Mouse (Mus musculus) thymus, postnatal 36 days (tissue): ENCODE measurements around the gene Emc10.

Source experiments
- DNase-seq, 2 experiments: peaks; one replicate each; pipeline ENCODE4 v3.0.0; 2022; ENCODE audit warnings: mixed read lengths in 2 of 2

Gene Emc10

DNA sequence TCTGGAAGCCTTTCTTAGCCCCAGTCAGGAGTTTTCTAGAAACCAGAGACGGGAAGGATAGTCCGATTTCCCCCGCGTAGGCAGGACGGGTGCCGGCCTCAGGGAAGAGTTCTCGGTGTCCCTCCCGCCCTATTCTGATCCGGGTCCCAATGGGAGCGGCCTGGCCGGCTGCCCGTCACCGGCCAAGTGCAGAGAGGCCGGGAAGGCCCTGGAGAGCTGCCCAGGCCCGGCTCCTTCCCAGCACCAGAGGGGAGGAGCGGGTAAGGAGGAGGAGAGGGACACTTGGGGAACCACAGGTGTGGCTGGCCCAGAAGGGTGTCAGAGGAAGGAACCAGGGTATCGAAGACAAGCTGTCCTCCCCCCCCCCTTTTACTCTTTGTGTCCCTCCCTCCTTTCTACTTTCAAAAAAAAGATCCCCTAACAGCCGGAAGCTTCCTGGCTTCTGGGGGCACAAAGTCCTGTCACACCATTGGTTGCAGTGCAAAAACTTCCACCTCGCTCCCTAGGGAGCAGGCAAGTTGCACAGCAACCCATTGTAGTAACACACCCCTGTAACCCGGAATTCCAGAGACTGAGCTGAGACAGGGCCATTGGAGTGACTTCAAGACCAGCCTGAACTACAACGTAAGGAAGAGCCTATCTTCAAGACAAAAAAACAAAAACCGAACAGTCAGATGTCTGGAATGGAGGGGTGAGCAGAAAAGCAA is 28.9 kb upstream of the Emc10 start:
- DNase-seq: no peak

DNA sequence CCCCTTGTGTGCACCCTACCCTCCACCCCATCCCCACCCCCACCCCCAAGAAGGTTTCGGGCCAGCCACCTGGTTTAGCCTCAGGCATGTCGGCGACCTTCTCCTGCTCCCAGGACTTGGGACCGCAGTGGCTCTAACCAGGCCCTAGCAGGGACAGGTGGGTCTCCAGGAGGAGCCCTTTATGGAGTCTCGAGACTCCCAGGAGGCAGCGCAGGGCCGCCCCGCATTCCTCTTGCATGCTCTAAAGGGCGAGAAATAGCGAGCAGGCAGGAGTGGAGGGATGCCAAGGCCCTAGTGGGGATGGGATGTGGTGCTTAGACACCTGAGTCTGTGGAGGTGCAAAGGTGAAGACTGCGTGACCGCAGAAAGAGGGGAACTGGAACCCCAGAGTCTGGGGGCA is 28.2 kb upstream of the Emc10 start, which contains the start of gene Mybpc2:
TSS of gene Mybpc2 (minus strand) at position 155 of the 400 bp plus-strand sequence.
- no peak for DNase-seq

DNA sequence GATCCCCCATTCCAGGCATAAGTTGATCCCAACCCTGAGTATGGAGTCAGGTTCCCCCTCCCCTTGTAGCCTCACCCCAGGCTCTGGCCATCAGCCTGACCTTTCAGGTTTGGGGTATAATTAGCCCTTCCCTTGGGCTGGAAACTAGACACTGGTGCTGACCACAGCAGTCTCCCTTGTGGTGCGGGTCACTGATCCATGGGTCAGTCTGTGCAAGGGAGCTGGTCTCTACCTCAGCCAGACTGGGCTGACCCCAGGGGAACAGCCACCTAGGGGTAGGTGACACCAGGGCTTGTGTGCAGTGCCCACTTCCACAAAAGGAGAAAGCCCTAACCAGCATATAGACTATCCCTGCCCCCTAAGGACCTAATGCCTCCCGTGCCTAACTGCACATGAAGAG is 26.7 kb upstream of the Emc10 start:
- no peak for DNase-seq

DNA sequence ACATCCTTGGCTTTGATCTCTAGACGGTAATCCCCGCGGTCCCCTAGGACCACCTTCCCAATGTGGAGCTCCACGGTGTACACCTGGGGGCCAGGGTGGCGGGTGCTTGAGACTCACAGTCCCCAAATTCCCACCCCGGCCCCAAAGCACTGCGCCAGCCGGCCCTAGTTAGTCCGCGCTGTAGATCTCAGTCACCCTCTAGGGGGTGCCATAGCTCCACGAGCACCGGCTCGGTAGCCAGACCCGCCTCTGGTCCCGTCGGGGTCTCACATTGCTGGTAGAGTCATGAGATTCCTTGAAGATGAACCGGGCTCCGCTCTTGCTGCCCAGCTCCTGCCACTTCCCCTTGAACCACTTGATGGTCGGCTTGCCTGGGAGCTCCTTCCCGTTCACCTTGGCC is 25.4 kb upstream of the Emc10 start:
- DNase-seq: peak; percentile 77 to 79

DNA sequence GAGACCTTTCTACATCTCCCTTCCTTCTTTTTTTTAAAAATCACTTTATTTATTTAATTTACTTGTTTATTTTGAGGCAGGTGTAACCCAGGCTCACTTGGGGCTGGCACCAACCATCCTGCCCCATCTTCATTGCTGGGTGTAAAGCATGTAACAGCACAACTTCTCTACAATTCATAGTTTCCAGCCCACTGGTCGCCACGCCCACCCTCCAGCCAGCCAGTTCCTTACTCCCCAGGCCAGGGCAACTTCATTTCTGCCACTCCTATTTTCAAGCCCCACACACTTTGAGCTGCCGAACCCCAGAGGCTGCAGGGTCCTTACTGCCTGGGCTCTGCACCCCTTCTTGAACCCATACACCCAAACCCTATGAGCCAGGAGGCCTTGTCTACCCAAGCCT is 24.7 kb upstream of the Emc10 start:
- DNase-seq: no peak

DNA sequence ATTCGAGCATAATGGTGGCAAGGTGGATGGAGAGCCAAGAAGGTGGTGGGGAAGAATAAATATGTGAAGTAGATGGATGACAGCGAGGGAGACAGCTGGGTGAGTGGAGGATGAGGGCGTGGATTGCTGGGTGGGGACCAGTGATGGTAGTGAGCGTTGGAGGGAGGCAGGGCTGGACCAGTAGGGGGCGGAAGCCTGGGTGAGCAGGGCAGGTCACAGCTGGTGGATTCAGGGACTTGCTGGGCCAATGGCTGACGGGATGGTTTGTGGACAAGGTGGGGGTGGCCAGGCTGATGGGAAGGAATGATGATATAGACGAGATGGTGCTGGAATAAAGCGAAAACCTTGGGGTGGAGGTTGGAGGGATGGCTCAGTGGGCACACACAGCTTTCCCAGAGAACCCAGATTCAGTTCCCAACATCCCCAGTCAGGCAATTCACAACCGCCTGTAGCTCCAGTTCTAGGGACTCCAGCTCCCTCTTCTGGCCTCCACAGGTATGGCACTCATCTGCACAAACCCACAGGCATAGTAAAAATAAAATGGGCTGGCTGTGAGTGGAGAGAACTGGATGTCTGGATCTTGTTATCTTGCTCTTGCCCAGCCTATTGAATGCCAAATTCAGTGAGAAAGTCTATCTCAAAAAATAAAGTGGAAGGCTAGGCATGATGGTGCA is 23.0 kb upstream of the Emc10 start:
- DNase-seq: no peak

DNA sequence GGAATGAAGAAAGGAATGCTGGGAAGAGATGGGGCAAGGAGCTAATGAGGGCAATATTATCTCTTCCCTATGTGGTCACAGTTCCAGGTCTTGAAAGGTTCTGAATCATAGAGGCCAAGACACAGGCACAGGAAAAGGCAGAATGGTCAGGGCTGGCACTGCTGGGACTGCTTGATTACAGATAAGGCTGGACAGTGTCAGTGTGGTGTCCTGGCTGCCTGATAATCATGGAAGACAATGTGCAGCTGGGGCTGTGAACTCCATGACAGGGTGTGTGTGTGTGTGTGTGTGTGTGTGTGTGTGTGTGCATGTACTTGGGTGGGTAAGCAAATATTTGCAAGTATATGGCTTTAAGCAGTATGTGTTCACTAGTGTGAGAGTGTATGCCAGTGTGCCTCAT is 11.2 kb upstream of the Emc10 start:
- DNase-seq: no peak

DNA sequence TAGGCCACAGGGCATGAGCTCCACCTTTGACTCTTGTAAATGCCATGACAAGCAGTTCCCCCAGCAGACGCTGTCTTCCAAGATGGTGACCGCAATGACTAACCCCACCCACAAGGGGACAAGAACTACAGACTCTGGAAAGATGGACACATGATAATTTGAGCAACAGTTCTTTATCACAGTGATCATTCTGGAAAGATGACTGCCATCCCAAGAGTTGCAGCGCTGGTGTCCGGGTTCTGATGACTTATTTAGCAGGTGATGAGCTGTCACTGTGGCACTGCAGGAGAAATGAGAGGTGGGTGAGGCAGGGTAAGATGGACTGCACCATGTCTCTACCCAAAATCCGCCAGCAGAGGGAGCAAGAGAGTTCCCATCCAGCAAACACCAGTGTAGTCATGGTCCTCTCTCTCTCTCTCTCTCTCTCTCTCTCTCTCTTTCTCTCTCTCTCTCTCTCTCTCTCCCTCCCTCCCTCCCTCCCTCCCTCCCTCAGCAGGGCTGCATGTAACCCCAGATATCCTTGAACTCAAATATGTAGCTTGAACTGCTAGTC is 5.3 kb upstream of the Emc10 start:
- DNase-seq: peak; percentile 65 to 69

DNA sequence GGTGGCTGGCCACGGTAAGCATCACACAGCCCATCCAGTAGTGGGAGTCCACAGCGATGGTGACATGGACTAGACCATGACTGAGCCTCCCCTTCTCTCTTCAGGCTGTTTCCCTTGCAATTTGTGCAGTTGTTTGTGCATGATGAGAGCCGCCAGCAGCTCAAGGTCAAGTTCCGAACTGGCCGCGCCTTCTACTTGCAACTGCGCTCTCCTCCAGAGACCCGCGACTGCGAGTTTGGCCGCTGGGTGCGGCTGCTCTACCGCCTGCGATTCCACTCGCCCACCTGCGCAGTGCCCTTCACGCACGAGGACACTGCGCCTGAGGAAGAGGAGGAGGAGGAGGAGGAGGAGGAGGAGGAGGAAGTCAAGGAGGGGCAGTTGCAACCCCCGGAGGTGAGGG is 3.7 kb upstream of the Emc10 start:
- no peak for DNase-seq

DNA sequence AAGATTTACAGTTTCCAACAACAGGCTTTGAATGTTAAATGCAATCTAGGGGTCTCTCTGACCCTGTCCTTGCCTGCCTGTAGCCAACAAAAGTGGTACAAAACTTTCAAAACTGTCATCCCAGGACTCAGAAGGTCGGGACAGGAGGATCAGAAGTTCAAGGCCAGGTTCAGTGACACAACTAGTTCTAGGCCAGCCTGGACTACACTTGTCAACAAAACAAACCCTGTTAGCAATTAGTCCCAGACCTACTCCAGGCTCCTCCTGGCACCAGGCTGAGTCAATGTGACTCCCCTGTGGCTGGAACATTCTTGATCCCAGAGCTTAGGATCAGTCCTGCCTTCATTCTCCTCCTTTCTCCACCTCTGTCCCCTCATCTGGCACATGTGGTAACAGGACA is 2.6 kb upstream of the Emc10 start:
- no peak for DNase-seq

DNA sequence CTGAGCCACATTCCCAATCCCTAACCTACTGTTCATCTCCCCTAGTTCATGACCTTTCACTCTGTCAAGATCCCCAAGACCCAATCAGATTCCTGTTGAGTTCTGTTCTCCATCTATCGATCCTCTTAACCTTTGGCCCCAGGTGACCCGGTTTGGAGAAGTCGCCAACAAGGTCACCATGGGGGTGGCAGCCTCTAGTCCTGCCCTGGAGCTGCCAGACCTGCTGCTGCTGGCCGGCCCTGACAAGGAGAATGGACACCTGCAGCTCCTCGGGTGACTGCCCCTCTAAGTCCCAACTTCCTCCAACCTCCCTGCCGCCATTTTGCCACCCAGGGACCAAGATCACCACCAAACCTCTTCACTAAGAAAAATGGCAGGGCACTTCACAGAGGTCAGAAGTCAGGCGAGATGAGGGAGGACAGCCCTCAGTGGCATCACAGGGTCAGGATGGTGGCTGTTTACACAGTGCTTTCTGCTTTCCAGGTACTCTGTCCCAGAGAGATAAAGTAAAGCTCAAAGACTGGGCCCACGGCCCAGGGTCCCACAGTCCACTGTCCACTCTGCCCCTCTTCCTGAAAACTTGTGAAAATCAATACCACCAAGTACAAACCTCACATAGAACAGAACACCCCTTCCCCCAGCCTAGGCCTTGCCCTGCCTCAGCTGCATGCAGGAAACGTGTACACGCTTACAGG is 1.2 kb upstream of the Emc10 start:
- no peak for DNase-seq

DNA sequence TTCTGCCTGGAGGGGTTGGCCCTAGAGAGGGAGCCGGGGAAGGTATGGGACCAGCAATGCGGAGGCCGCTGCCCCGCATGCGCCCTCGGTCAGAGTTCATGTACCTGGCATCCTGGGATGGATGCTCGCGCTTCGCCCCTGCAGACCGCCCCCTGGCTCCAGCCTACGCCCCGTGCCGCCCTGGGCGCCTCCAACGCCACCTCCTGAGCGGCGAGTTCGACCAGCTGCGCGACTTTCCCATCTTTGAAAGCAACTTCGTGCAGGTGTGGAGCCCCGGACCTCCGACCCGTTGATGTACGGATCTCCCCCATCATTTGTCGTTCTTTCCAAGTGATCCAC is 411 bp upstream of the Emc10 start:
- DNase-seq: no peak

DNA sequence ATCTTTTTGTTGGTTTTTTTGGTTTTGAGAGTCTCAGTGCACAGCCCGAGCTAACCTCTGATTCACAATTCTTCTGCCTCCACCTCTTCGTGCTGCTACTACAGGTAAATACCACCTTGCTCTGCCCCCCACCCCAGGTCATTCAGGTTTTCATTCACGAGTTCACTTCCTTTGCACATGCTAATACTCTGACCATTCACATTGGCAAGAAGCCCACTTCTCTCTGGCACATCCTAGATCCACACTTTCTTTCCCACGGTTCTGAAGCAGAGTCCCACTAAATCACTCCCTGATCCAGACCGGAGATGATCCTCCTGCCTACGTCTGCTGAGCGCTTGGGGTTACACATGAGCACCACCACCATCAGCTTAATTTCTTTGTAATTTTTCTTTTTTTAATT is 1.2 kb downstream of the Emc10 start:
- no peak for DNase-seq

DNA sequence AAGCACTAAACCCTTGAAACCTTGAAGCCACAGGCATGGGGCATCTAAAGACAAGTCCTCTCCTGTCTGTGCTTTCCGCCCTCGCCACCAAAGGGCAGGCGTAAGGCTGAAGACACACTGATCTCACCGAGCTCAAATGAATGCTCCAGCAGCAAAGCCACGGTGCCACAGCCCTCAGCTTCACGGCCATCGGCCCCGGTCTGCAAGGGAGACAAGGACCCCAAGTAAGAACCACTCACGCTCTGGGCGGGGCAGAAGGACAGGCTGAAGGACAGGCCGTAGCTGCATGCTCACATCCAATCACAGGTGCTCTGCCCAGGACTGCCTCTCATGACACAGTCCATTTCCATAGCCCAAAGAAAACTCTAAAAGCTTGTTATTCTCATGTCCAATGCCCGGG is 1.6 kb downstream of the Emc10 start:
- DNase-seq: no peak

DNA sequence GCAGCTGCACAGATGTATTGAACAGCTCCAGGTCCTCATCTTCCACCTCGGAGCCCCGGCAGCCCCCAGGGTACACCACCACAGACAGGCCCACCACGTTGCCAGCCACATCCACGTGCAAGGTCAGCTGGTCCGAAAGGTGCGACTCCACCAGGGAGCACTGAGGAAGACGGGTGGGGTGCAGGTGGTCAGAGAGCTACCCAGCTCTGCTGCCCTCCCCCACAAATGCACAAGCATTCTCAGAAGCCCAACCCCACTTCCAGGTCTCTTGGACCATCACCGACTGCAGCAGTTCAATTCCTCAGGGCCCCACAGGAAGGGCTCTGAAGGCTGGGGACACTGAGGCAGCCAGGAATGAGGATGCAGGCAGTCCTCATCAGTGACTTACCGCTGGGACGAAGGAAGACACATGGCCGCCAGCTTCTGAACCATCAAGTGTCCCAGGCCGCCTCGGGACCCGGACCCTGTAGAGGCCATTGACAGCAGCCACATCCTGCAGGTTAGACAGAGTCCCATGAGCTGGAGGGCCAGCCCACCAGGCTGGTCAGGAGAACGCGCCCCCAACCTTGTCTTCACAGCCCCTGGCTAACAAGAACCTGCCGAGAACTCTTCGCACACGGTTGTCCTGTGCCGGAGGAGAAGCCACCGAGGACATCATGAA is 4.0 kb downstream of the Emc10 start:
- no peak for DNase-seq

DNA sequence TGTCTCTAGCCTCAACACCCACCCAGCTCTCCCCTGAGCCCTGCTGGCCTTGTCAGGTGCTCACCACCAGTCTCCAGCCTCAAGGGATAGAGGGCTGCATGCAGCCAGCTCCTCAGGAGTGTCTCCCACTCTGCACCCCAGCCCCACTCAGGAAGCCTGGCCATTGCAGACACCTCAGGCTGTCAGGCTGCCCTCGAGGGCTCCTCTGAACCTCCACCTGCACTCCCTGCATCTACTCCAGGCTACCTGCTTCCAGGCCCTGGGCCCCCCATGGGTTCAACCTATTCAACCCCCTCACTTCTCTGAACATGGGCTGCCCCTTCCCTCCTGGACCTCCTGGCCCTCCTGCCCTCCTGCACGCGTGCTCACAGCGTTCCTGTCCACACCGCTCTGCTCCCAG is 4.9 kb downstream of the Emc10 start:
- no peak for DNase-seq

DNA sequence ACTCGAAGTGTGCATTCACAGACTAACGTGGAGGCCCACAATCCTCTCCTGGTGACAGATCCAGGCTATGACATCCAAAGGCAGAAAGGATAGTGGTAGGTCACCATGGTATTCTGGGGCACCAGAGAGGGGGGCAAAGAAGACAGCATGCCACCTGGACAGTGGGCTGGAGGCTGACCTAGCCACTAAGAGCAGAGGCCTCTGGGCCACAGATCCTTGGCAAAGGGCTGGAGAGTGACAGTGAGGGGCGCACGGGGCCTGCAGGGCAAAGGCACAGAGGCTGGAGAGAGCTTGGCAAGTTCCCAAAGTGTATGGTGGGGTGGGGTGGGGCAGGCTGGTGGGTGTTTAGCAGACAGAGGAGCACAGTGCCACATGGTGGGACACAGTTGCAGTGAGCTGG is 6.0 kb downstream of the Emc10 start:
- DNase-seq: no peak

DNA sequence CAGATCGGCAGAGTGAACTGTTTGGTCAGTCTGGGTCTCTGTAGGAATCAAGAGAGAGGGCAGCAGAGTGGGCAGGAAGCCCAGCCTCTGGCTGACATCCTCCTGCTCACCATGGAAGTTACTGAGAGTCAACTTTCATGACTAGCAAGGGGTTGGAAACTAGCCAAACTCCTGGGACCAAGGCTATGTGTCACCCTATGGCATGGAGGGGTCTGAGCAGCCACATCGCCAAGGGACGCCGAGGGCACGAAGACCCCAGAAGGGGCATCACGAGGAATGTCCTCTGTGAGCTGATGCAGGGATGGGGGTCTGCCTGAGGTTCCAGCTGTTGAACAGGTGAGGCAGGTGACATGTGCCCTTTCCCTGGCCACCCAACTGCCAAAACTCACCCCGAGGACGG is 7.8 kb downstream of the Emc10 start:
- no peak for DNase-seq

DNA sequence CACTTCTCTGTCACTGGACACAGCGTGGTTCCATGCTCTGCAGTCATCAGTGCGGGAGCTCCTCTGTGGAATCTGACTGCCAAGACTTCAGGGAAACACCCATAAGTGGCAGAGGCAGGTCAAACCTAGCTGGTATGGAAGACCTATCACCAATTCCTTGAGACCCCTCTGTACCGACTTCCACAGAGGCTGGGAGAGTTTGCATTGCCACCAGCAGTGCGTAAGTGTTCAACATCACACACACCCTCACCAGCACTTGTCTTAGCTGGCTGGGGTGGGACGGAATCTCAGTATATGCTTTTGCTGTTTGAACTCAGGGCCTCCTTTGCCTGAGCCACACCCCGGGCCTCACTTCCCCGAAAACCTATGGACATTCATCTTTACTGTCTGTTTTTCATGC is 8.4 kb downstream of the Emc10 start:
- no peak for DNase-seq

DNA sequence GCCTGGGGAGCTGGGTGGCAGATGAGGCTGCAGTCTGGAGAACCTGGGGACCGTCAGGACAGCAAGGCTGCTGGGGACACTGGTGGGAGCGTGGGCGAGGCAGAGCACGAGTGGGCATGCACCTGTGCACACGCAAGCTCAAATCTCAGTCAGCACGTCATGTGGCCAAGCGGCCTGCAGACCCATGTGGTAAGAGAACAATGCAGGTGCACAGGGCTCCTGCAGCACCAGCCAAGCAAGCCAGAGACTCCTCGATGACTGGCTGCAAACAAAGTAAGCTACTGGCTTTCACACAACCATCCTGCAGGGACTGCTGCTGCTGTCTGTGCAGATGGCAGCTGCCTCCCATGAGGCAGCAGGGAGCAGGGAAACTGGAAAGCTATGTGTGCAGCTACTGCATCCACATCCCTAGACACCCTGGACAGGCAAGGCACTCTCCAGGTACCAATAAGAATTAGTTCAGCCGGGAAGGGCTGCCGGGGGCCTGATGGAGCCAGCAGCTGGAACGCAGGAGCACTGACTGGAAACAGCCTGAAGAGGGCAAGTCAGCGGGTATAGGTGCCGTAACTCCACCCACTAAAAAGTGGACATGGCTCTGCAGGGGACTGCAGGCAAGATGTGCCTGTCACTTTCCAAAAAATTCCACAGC is 9.3 kb downstream of the Emc10 start:
- DNase-seq: peak in 1 of 2 experiments; percentile 10

DNA sequence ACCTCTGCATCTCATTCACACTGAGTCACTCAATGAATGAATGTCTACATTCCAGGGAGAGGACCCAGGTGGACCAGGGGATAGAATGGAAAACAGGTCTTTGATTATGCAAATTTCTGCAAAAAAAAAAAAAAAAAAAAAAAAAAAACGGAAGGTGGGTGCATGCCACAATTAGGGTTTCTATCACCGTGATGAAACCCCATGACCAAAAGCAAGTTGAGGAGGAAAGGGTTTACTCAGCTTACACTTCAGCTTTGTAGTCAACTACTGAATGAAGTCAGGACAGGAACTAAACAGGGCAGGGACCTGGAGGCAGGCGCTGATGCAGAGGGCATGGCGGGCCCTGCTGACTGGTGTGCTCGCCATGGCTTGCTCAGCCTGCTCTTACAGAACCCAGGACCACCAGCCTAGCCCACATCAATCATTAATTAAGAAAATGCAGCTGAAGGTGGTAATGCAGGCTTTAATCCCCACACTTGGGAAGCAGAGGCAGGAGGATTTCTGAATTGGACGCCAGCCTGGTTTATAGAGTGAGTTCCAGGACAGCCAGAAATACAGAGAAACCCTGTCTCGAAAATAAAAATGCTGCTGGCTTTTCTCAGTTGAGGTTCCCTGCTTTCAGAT is 10.6 kb downstream of the Emc10 start:
- no peak for DNase-seq

DNA sequence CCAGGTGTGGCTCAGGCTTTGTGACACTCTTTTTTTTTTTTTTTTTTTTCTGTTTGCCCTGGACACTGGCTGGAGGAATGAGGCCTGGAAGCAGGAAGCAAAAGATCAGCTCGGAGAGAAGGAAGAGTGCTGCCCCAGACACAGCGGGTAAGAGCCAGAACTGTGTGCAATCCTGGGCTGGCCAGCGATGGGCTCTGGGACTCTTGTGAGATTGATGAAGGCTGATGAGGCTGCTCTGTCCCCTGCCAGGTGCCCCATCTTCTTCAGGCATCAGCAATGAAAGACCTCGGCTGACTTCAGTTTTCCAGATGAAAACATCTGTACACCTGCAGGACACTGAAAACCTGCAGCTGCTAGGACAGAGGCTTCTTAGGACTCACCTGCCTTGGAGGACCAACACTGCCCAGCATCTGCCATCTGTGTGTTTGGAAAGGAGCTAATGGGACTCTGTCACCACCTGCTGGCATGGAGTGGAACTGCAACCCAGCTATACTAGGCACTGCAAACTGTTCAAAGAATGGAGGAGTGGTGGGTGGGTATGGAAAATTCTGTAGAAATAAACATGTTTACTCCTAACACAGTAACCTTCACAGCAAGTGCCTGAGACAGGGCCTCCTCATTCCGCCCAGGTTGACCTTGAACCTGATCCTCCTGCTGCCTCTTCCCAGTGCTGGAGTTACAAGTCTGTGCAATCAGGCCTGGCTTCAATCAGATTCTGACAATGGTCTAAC is 11.3 kb downstream of the Emc10 start:
- peak; percentile 67 to 71 for DNase-seq
